Mouse (Mus musculus) mouse embryonic stem cell (cell line): Measurements from ENCODE around the gene Slc46a2.

ENCODE experiments used
- in situ Hi-C, 2 experiments: fragments of 300-500 bp; cut with MboI; formaldehyde crosslinking; loops; 1 replicate in 1 of 2; 3 replicates in 1 of 2; pipeline ENCODE4 v1.14.3; 2019 to 2020; ENCODE audit warnings: low sequenced_read_pairs in 2 of 2, low pct_unique_long_range_greater_than_20kb in 1 of 2, mixed read lengths in 1 of 2; ENCODE audit not compliant: unreplicated experiment in 1 of 2

Slc46a2 gene

GRCm38 (mm10) chr4:59869488-59870057 is 45.3 kb downstream of the Slc46a2 start:
- in situ Hi-C loops: no loop called here

- in situ Hi-C loops: no loop called here
Measured at GRCm38 (mm10) chr4:59868086-59868485, 46.8 kb downstream of the Slc46a2 start.

DNA sequence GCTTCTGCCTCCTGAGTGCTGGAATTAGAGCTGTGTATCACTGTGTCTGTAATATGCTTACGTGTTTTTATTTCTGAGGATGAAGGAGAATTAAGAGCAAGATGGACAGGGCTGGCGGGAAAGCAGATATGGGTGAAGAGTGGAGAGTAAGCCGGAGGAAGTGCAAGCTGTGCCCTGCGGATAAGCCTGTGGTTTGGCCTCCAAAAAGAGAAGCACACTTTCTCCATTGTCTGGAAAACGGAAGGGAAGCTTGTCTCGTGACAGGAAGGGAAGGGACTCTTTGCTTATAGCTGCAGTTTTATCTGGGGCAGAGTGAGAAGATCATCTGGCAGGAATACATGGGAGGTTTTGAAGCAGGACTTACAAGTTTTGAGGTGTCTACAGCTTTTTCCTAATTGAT is 51.0 kb downstream of the Slc46a2 start:
- in situ Hi-C loops: no loop called here

DNA sequence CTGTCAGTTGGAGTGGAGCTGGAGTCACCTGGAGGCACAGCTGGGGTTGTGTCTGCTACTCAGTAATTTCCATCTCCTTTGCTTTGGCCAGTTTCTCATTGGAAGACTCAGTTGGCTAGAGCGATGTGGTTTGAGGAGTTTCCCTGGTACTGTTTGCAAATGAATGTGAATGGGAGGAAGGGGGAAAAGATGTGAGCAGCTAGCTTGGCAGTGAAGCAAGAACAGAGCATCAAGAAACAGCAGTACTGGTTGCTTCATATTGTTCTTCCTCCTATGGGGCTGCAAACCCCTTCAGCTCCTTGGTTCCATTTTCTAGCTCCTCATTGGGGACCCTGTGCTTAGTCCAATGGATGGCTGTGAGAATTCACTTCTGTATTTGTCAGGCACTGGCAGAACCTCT is 52.5 kb downstream of the Slc46a2 start:
- in situ Hi-C loops: no loop called here

GRCm38 (mm10) chr4:59861871-59862270 is 53.0 kb downstream of the Slc46a2 start:
- in situ Hi-C loops: no loop called here

- in situ Hi-C loops: no loop called here
Measured at GRCm38 (mm10) chr4:59860431-59860830, 54.4 kb downstream of the Slc46a2 start.

- in situ Hi-C loops: loop anchor here in 1 of 2 experiments (5.0 kb wide), 1 partner anchor 48 kb away; no protein-coding TSS in a partner anchor
Measured at GRCm38 (mm10) chr4:59859693-59860425, 55.0 kb downstream of the Slc46a2 start.
